Mouse (Mus musculus) testis, postnatal 10 days (tissue): ENCODE measurements at regions not wholly inside any gene's neighbourhood (a gene's known extent, or its start where the extent isn't known, plus 50 kb on each side); places are given as distances from the start of the nearest gene placed in this dataset.
"Not testable (repeated sequence)": the region's sequence is repeated elsewhere in the genome, so short reads cannot be mapped to it uniquely, and the experiment has no call there.

ENCODE experiments used
- DNase-seq: peaks from one replicate; pipeline ENCODE4 v3.0.0; 2021; ENCODE audit warnings: low spot score

DNA sequence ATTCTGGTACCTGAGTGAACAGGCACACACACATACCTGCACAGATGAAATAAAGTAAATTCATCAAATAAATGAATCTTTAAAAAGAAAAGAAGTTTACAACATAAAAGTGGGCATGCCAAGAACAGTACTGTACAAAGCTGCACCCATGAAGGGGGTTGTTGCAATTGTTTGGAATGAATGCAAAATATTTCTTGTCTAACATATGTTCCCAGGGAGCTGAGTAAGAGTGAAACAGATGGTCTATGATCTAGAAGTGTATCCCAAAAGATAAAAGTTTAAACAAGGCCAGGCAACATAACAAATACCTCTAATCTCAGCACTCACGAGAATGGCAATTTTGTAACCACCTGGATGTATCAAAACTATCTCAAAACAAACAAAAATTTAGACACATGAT lies 1685.5 kb upstream of the Dsel start:
- DNase-seq = no peak

DNA sequence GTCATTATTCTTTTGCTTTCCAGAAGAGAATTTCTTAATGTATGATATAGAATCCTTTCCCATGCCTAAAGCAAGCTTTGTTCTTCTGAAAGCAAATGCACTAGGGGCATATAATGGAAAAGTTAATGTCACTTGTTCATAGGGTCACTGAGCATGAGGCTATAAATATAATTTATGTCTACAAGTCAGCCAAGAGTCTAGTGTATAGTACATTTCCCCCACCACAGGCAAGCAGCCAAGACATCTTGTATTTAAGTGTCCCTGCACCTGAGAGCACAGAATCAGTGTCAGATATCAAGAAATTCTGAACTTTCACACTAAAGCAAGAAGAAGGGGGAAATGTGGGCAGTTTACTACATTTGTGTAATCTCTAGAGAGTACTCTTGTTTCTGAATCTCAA lies 1675.3 kb upstream of the Dsel start:
- no peak for DNase-seq

DNA sequence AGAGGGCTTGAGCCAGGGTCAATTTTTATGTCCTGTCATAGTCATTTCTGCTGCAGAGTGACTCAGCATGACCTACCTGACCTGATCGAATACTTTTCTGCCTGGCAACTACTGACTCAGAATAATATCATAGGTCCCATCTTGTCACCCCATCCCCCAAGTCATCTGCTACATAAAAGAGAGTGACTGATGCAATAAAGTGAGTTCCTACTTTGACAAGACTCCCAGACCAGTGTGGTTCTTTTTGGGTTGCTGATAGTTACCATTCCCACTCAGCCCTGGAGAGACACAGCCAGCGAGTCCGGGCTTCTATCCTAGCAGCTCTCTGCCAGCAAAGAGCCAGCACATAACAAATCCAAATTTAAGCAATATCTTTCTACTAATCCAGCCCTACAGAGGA lies 1665.8 kb upstream of the Dsel start:
- DNase-seq = no peak

DNA sequence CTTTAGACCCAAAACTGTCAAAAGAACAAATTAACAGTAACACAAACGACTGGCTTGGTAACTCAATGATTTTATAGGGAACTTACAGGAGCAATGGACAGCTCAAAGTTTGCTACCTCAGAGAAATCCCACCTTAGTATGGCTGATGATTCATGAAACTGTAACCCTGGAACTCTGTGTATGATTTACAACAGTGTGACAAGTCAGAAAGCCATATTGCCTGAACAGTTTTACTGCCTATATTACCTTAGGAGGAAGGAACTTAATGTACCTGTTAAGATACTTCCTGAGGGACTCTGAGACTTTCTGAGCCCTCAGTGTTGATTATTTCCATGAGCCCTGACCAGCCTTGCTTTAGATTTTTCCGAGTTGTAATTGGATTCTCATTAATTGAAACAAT lies 1631.3 kb upstream of the Dsel start:
- DNase-seq = no peak

DNA sequence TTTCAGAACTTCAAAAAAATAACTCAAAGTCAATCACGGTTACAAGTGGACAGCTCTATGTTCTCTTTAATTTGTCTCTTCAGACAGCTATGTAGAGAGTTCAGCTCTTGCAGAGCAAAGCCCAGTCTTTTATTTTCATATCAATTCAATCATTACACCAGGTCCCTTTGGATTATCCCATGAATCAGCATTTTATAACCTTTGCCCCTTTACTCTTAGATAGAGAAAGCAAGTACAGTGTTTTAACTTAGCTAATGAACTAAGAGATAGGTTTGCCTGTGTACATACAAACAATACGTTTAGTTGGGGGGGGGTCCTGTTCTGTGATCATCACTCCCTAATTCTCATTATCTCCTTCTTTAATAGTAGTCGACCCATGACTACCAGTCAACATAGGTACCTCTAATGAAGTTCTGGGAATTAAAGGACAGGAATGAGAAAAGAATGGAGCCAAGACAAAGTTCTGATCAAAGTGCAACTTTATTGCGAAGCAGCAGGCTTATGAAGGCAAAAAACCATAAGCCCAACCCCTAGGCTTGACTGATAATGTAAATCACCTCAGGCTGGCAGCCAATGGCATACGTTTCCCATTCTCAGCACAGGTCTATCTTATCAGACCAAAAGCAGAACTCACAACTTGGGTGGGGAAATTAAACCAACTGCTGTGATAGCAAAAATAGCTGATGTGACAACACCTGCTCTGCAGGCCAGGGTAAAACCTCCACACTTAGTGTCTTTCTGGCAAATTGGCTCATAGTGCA lies 1625.7 kb upstream of the Dsel start:
- DNase-seq = no peak

DNA sequence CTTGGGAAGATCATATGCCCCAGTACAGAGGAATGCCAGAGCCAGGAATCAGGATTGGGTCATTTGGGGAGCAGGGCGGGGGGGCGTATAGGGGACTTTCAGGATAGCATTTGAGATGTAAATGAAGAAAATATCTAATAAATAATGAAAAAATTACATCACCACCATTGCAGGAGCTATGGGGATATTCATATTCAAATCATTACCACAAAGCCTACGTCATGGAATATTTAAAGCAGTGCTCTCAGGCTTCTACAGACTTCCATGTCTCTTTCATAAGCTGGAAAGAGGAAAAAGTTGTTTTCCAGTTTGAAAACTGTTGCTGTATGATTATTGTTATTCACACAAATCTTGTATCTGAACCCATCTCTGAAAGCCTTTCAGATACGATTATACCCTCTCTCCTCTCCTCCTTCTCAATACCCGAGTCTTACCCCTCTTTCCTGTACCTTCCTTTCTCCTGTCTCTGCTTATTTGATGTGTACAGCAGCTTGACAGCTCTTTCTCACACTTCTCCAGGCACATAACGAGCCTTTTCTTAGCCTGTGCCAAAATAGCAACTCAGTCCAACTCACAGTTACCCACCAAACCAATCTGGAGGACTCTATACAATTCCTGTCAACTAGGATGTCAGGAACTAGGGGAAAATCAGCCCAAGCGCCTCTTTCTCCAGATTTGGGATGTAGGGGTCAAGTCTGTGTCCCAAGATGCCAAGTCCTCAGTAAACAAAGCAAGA lies 1592.0 kb upstream of the Dsel start:
- DNase-seq = no peak

DNA sequence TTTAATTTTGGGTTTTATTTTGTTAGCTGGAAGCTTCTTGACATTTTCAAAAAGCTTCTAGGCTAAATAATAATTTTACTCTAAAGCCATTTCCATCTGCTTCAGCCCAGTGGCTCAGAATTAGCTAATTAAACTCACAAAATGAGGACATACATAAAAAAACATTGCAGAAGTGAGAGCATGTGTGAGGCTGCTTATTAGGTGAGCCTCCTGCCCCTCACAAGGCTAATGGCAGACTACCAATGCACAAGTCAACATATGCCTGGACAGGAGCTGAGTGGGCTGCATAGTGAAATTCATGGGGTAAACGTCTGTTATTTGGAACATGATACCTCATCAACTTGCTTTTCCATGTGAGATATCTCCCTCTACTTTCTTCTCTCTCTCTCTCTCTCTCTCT lies 1569.0 kb upstream of the Dsel start:
- no peak for DNase-seq

DNA sequence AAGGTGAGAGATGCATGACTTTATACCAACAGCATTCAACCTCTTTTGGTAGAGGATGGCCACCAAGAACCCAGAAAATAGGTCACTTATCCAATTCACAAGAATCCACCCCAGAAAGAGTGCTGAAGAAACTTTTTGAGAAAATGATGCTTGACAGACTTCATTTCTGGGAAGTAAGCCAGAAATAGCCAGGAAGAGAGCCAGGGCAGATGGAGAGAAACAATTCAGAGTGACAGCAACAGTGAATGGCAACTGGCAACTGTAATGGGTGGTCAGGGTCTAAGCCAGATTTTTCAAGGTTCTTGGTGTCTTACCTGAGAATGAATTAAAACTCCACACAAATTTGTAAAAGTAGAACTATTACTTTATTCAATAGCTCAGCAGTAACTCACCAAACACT lies 1566.5 kb upstream of the Dsel start:
- no peak for DNase-seq

DNA sequence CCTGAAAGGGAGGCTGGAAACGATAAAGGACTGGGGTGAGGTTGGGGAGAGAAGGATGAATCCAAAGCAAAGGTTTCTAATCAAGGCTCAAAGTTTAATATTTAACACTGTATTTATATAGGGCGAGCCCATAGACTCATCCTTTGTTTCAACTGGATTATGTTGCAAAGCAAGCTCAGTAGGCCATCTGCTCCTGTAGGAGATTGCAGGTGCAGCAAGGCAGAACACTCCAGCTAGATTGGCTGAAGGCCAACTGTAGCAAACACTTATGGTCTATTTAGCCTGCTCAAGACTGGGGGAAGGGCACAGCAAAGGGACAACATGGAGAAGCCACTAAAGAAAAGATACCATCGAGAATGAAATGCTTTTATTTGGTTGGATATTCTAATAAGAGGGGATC lies 1548.1 kb upstream of the Dsel start:
- DNase-seq = no peak

DNA sequence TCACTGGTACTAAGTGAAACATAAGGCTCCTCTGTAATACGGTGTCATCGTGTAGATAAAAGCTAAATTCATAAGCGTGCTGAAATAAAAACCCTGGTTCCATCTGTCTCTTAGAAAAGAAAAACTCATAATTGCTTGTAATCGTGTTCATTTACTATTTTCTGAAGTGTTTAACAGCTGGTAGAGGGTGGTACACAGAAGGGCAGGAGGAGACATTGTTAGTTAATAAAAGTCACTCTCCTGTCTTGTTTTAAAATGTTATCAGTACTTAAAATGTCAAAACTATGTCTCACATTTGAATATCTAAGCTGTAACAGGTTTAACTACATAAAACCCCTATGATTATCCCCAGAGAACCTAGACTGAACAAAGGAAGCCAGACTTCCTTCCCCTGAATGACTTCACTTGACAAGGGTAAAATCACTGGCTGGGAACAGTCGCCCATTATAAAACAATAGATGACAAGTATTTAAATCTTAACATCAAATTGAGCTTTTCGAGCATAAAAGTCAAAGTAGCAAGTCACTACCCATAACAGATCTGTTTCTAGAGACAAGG lies 1530.6 kb upstream of the Dsel start:
- no peak for DNase-seq

DNA sequence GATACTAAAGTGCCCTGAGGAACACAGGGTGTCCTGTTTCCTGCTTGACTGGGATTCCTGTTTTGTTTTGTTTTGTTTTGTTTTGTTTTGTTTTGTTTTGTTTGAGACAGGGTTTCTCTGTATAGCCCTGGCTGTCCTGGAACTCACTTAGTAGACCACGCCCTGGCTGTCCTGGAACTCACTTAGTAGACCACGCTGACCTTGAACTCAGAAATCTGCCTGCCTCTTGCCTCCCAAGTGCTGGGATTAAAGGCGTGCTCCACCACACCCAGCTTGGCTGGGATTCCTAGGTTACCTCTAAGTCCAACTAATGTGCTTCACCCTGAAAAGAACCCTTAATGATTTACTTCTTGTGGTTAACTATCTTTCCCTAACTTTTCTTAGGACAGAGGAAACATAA lies 1529.6 kb upstream of the Dsel start:
- DNase-seq = not testable (repeated sequence)

DNA sequence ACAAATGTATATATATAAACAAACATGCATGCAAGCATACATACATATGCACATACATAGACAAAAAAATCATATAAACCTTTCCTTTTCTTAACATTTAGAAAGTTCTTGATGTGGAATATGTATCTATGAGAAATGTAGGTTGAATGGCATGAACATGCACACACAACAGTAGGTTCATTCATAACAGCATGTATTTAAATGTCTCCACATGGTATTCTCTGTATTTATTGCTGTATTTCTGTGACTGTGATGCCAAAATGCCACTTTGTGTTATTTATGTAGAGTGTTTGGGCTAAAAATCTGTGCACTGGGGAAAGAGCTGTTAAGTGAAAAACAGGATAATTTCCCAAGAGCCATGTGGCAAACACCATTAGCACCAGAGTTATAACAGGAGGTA lies 1528.2 kb upstream of the Dsel start:
- DNase-seq = no peak

DNA sequence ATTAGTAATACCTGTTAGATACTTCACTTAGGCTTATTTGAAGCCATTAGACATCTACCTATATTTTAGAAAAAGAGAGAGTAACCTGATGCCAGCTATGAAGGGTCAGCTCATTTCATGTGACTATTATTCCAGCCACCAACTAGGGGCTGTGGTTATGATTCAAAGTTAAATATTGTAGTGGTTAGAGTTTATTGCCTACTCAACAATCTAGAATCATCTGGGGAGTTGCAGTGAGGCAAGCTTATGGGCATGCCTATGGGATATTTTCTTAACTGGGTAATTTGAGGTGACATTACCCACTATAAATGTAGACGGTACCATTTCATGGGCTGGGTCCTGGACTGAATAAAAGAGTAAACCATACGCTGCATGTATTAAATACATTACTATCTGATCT lies 1525.2 kb upstream of the Dsel start:
- no peak for DNase-seq

DNA sequence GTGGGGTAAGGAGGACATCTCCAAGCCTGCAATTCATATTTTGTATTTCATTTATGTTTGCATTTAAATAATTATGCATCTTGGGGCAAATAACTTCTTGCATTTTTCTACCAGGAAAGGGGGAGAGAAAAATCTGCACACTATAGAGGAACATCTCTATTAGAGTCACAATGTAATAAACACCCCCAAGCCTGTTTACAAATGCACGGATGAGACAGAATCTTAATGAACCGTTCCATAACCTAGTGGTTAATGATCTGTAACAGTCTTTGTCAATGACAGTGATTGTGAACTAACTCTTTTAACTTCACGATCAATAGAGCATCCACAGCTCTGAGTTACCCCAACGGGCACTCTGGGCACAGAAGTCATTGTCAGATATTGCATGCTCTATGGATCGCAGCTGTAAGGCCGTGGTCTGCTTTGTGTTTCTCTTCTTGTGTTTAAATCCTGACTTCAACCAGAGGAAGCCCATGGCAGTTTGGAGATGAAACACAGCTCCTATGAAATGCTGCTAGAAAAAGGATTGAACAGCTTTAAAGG lies 1520.2 kb upstream of the Dsel start:
- DNase-seq = no peak

DNA sequence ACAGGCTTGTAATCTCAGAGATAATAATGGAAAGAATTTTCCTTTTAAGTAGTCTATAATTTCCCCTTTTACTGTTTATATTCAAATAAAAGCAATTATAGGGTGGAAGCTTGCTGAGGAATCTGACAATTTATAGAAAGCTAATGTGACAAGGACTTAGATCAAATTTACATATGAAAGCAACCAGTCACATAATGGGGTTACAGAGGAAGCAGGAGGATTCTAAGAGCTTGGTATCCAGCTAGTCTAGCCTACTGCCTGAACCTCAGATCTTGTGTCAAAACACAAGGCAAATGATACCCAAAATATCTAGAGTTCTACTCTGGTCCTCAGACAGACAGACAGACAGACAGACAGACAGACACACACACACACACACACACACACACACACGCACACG lies 1519.0 kb upstream of the Dsel start:
- no peak for DNase-seq

DNA sequence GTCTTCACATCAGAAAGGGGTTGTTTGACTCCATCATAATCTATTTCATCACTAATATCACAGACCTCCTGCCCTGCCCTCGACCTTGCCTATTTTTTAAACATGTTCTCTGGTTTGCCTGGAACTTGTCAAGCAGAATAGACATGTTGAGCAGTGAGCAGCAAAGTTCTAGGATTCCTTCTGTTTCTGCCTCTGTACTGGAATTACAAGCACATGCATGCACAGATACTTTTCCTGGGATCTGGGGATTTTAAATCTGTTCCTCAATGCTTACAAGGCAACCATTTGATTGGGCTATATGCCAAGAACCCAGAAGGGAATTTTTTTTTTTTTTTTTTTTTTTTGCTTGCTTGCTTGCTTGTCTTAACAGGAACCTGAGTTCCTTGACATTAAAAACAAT lies 1508.0 kb upstream of the Dsel start:
- no peak for DNase-seq

DNA sequence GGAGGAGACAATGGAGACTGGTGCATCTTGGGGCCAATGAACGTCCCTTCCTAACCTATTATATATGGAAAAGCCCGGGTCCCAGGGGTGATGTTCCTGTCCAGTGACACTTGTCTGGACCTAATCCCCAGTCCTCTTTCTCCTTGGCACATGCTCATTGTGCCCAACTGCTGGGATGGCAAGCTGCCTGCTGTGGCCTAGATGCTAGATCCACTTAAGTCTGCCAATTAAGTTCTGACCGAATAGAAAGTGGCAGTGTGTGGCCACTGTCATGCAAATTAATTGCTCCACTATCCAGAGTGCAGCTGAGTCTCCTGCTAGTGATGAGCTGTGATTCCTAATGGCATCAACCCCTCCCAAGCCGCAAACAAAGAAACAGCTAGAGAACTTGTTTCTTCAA lies 1493.5 kb upstream of the Dsel start:
- no peak for DNase-seq

DNA sequence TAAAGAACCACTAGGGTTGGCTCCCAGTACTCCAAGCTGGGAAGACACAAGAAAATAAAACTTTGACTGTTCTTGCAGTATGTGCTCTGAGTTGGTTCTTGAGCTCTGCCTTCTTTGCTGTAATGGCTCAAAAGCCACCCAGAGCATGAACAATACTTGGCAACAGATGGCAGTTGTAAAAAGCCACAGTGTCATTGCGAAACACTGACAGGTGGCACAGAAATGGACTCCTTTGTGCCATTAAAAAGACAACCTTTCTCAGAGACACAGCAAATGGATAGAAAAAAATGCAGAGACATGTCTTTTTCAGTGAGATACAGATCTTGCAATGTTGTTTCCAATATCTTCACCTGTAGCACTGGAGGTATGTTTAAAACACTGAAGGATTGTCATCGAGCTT lies 1443.3 kb upstream of the Dsel start:
- no peak for DNase-seq

DNA sequence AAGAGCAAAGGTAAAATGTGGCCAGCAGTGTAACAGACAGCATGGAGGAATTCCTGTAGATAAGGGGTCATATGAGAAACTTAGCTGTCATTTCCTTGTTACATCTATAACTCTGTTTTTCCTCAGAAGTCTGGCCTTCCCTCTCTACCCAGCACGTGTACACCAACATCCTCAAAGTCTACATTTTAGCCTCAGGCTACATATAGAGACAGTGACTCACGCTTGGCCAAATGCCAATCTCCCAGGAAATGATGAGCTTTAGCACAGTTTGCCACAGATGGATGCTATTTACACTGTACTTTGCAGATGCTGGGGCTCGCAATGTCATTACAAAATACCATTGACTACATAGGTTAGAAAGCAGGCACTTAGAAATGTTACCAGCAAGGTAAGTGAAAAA lies 1433.1 kb upstream of the Dsel start:
- DNase-seq = no peak

DNA sequence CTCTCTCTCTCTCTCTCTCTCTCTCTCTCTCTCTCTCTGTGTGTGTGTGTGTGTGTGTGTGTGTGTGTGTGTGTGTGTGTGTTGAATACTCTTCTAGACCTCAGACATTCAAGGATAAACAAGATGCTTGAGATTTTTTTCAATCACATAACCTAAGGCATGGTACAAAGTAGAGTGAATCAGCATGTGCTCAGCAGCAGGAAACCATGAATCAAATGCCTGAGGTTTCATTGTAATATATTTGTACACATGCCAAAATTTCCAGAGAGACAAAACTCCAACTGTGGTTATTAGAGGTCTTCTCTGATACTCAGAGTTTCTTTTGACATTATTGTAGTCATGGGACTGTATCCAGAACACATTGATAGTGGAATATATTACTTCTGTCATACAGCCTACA lies 1423.5 kb upstream of the Dsel start:
- DNase-seq = no peak

DNA sequence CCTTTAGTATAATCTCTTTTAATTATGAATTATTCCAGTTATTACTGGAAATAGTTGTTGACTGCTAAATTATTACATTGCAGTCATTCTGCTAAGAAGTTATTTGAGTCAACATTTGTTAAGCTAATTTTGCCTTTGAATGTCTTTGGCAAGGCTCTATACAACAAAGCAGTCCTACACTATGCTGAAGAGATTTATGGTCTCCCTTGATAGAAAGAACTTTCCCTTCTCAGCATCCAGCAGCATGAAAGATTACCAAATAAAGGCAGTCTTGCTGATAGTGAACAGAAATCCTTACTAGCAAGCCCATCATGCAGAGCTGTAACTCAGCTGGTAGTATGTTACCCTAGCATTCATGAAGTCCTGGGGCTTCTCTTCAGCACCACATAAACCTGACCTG lies 1419.4 kb upstream of the Dsel start:
- no peak for DNase-seq

DNA sequence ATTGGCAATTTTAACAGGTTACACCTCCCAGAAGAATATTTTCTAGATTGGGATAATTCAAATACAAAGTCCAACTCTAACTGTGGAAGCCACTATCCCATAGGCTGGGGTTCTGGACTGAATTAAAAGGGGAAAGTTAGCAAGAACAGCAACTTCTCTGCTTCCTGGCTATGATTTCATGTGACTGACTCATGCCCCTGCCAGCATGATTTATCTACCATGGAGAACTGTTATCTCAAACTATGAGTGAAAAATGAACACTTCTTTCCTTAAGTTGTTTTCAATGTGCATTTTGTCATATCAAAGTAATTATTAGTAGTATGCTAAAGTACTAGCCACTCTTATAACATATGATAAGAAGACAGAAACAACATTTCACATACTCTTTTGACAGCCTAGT lies 1394.7 kb upstream of the Dsel start:
- DNase-seq = no peak

DNA sequence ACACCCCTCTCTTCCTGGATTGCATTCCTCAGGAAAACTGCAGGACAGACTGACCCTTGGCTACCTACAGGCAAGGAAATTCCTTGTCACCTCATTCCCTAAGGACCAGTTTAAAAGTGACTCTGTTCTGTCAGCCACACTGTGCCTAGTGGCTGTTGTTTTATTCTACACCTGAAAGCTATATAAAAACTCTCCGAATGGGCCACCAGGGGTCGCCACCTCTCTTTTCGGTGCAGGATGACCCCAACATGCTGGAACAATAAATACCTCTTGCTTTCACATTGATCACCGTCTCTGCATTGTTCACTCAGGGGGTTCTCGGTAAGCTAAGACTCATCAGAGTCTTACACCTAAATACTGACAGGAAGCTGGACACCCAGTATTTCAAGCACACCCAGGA lies 1382.6 kb upstream of the Dsel start:
- peak; percentile 35 for DNase-seq
